Mouse (Mus musculus) liver, embryonic 14.5 days (tissue): ENCODE data around the gene Elob. TPM values are rescaled to one million over a fixed set of nuclear protein-coding genes. Genes with fewer than 3 reads are reported as not detected.

Experiments used
- ATAC-seq: fragments of 200-750 bp; cut with Nextera tagmentation; 2 replicates; pipeline ENCODE4 v1.8.0; 2017; ENCODE audit warnings: moderate number of reproducible peaks, mild to moderate bottlenecking, moderate library complexity; ENCODE audit not compliant: insufficient read depth
- DNase-seq, 3 experiments: peaks; one replicate each; pipeline ENCODE4 v3.0.0-alpha.2; 2012 to 2013; ENCODE audit warnings: low read depth in 3 of 3, low spot score in 3 of 3
- H3K27ac ChIP-seq: fragments of 300-500 bp; sonication (generic); 2 replicates; pipeline ENCODE4 v1.5.1; 2014; ENCODE audit warnings: moderate library complexity, mild to moderate bottlenecking, control low read depth, inconsistent platforms
- H3K27me3 ChIP-seq: fragments of 300-500 bp; sonication (generic); 2 replicates; pipeline ENCODE4 v1.6.1; 2014; ENCODE audit warnings: mild to moderate bottlenecking, low read length, moderate library complexity; ENCODE audit not compliant: control insufficient read depth, insufficient read depth
- H3K36me3 ChIP-seq: fragments of 300-500 bp; sonication (generic); replicated peaks from 2 replicates; pipeline ENCODE4 v1.6.1; 2014; ENCODE audit warnings: low read depth; ENCODE audit not compliant: control insufficient read depth, insufficient read depth
- H3K4me1 ChIP-seq, 2 experiments: fragments of 200-500 bp in 1 of 2; fragments of 300-500 bp in 1 of 2; sonication (generic) in 1 of 2; replicated peaks; 2 replicates each; pipeline ENCODE4 v1.6.1; 2012 to 2014; ENCODE audit warnings: antibody characterized with exemption in 1 of 2, inconsistent platforms in 1 of 2, low read length in 1 of 2; ENCODE audit not compliant: control insufficient read depth in 2 of 2, insufficient read depth in 2 of 2
- H3K4me2 ChIP-seq: fragments of 300-500 bp; sonication (generic); 2 replicates; pipeline ENCODE4 v1.6.1; 2014; ENCODE audit warnings: low read depth, mild to moderate bottlenecking, control low read depth, moderate library complexity
- H3K4me3 ChIP-seq, 2 experiments: fragments of 200-500 bp in 1 of 2; fragments of 300-500 bp in 1 of 2; sonication (generic) in 1 of 2; 2 replicates each; pipeline ENCODE4 v1.5.1; 2012 to 2014; ENCODE audit warnings: low read depth in 2 of 2, low read length in 2 of 2, mild to moderate bottlenecking in 2 of 2, control low read depth in 1 of 2, inconsistent platforms in 1 of 2, moderate library complexity in 1 of 2; ENCODE audit not compliant: insufficient read depth in 1 of 2
- H3K9ac ChIP-seq: fragments of 300-500 bp; sonication (generic); replicated peaks from 2 replicates; pipeline ENCODE4 v1.6.1; 2014; ENCODE audit warnings: mild to moderate bottlenecking, control low read depth, moderate library complexity
- H3K9me3 ChIP-seq: fragments of 300-500 bp; sonication (generic); 2 replicates; pipeline ENCODE4 v1.6.1; 2016; ENCODE audit warnings: low read length, mixed read lengths; ENCODE audit not compliant: control insufficient read depth
- CTCF ChIP-seq: IDR thresholded peaks from 2 replicates; pipeline ENCODE4 v1.5.1; 2016; ENCODE audit warnings: antibody characterized with exemption, low read depth, control low read depth
- EP300 ChIP-seq: IDR thresholded peaks from 2 replicates; pipeline ENCODE4 v1.6.1; 2016; ENCODE audit warnings: antibody characterized with exemption, low read depth
- WGBS: fragments of 180-500 bp; shearing (Covaris S2); extraction: QIAGEN DNeasy Blood & Tissue Kit; methylation state at CpG from one replicate; pipeline ENCODE4 v1.1.7; 2014; ENCODE audit not compliant: insufficient replicate concordance; 5-methylcytosine and 5-hydroxymethylcytosine counted together
- polyA plus RNA-seq, 2 experiments: library from polyadenylated mRNA; depleted of rRNA in 1 of 2; stranded (reverse) in 1 of 2; unstranded in 1 of 2; fragments of >200 nt; fragmentation: Nextera tagmentation in 1 of 2; extraction: Ambion mirVana in 1 of 2; gene quantifications; 2 replicates each; pipeline versions ENCODE4 v1.2.1 to v1.2.3; 2012 to 2014

The Elob gene
- polyA plus RNA-seq, 2 experiments, result 284 to 544 TPM

- H3K9ac ChIP-seq, result no peak within 1 kb of the TSS
- H3K4me3 ChIP-seq, result no peak within 1 kb of the TSS
- DNase-seq (no peak), ATAC-seq (no peak)
- 66% methylated on average over 15 of the region's 15 CpGs for WGBS
- H3K9me3 ChIP-seq, result no peaks in the 10 kb centered on the region
- no peaks in the 10 kb centered on the region for H3K4me1 ChIP-seq
- no peak within 1 kb of the TSS for H3K4me2 ChIP-seq
- H3K27ac ChIP-seq, result no peak within 1 kb of the TSS
- no peaks in the 10 kb centered on the region for H3K36me3 ChIP-seq
- H3K27me3 ChIP-seq, result no peaks in the 10 kb centered on the region
- TF ChIP-seq CTCF (no peak), EP300 (no peak)
Observed at GRCm38 (mm10) chr17:23867756-23868155, 38.8 kb upstream of the Elob start, which contains the start of gene Prss21. Gene Prss21 (plus strand): TSS chr17:23868056.

GRCm38 (mm10) chr17:23862926-23863325 is 34.0 kb upstream of the Elob start:
- ATAC-seq (no peak), DNase-seq (no peak)
- Histone ChIP-seq H3K9me3 (no peaks in the 10 kb centered on the region), H3K4me2 (no peak overlapping the region), H3K4me3 (no peak overlapping the region), H3K27me3 (no peaks in the 10 kb centered on the region), H3K4me1 (no peaks in the 10 kb centered on the region), H3K27ac (no peak overlapping the region), H3K9ac (no peak overlapping the region), H3K36me3 (no peaks in the 10 kb centered on the region)
- WGBS, result 58% methylated on average over 4 of the region's 4 CpGs
- TF ChIP-seq CTCF (no peak), EP300 (no peak)

- no peak for ATAC-seq
- H3K9ac ChIP-seq, result no peak overlapping the region
- H3K27me3 ChIP-seq, result no peaks in the 10 kb centered on the region
- TF ChIP-seq CTCF (no peak), EP300 (no peak)
- no peak overlapping the region for H3K4me3 ChIP-seq
- no peaks in the 10 kb centered on the region for H3K36me3 ChIP-seq
- WGBS, result 55% methylated on average over 2 of the region's 2 CpGs
- H3K4me2 ChIP-seq, result no peak overlapping the region
- H3K4me1 ChIP-seq, result no peaks in the 10 kb centered on the region
- no peaks in the 10 kb centered on the region for H3K9me3 ChIP-seq
- DNase-seq, result no peak
- H3K27ac ChIP-seq, result no peak overlapping the region
Observed at GRCm38 (mm10) chr17:23857913-23858312, 29.0 kb upstream of the Elob start.

- H3K4me2 ChIP-seq, result no peak overlapping the region
- no peak for DNase-seq
- WGBS, result 72% methylated on average over 6 of the region's 6 CpGs
- H3K4me3 ChIP-seq, result no peak overlapping the region
- H3K36me3 ChIP-seq, result no peaks in the 10 kb centered on the region
- H3K9ac ChIP-seq, result no peak overlapping the region
- TF ChIP-seq EP300 (no peak), CTCF (no peak)
- no peak for ATAC-seq
- no peaks in the 10 kb centered on the region for H3K9me3 ChIP-seq
- no peak overlapping the region for H3K27ac ChIP-seq
- no peaks in the 10 kb centered on the region for H3K4me1 ChIP-seq
- no peaks in the 10 kb centered on the region for H3K27me3 ChIP-seq
Observed at GRCm38 (mm10) chr17:23857193-23857592, 28.3 kb upstream of the Elob start.

- H3K4me1 ChIP-seq, result no peaks in the 10 kb centered on the region
- no peak overlapping the region for H3K9ac ChIP-seq
- no peaks in the 10 kb centered on the region for H3K27me3 ChIP-seq
- ATAC-seq (no peak), DNase-seq (no peak)
- no peak overlapping the region for H3K4me3 ChIP-seq
- no peaks in the 10 kb centered on the region for H3K36me3 ChIP-seq
- 69% methylated on average over 10 of the region's 10 CpGs for WGBS
- H3K27ac ChIP-seq, result no peak overlapping the region
- no peak overlapping the region for H3K4me2 ChIP-seq
- H3K9me3 ChIP-seq, result no peaks in the 10 kb centered on the region
- TF ChIP-seq EP300 (no peak), CTCF (no peak)
Observed at GRCm38 (mm10) chr17:23854229-23854765, 25.4 kb upstream of the Elob start.

GRCm38 (mm10) chr17:23853292-23853691 is 24.4 kb upstream of the Elob start:
- no peak overlapping the region for H3K9ac ChIP-seq
- H3K36me3 ChIP-seq, result no peaks in the 10 kb centered on the region
- H3K4me2 ChIP-seq, result no peak overlapping the region
- WGBS, result 26% methylated on average over 5 of the region's 5 CpGs
- TF ChIP-seq CTCF, result peak; percentile 92
- no peak for TF ChIP-seq EP300
- no peaks in the 10 kb centered on the region for H3K27me3 ChIP-seq
- H3K9me3 ChIP-seq, result no peaks in the 10 kb centered on the region
- H3K4me3 ChIP-seq, result no peak overlapping the region
- DNase-seq (no peak), ATAC-seq (no peak)
- no peak overlapping the region for H3K27ac ChIP-seq
- no peaks in the 10 kb centered on the region for H3K4me1 ChIP-seq
